Mouse (Mus musculus) cerebellum, adult 2 months (tissue): ENCODE data around the gene Sh3pxd2a.

Experiments used
- CTCF ChIP-seq: fragments of 200-500 bp; IDR thresholded peaks from 2 replicates; pipeline ENCODE4 v1.5.1; 2011; ENCODE audit warnings: low read depth, mild to moderate bottlenecking, control low read depth, low read length, moderate library complexity, borderline replicate concordance; ENCODE audit not compliant: insufficient read depth
- POLR2A ChIP-seq: fragments of 200-500 bp; IDR thresholded peaks from 2 replicates; pipeline ENCODE4 v1.6.1; 2011; ENCODE audit warnings: low read length, control low read depth, borderline replicate concordance; ENCODE audit not compliant: insufficient read depth

GRCm38 (mm10) chr19:47441541-47442293, 22.5 kb downstream of the Sh3pxd2a start:
- TF ChIP-seq CTCF: no peak
- no peak for TF ChIP-seq POLR2A
